In the genomic region with DNA sequence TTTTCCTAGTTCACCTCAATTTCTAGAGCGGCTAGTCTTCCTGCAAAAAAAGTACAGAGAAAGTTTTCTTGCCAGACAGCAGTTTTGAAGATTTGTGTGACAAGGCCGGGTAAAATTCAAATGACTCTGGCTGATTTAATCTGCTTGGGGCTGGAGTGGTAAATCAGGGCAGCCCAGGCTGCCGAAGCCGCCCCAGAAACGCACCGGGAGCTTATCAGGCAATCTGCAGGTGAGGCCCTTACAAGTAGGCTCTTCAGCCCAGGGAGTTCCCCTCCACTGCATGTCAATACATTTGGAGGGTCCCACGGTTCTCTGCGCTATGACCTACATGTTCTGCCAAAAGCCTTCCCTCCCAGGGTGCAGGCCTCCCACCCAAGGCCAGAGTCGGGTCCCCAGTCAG, we compare ENCODE assay signal across 24 mouse cellular contexts. TPM values are rescaled to one million over a fixed set of nuclear protein-coding genes. Genes with fewer than 3 reads are reported as not detected.
"Had no signal": no experiment of that assay in that cellular context is flagged by ENCODE, and none has a peak within 500 bp of the region (broad histone marks: within the 10 kb centered on the region; RNA-seq: fewer than 3 reads in every experiment).

No protein-coding gene starts in this region.

- ATAC-seq: intestine, embryonic 16.5 days; midbrain, embryonic 15.5 days had no signal

- H3K27ac ChIP-seq: kidney, postnatal 0 days; limb, embryonic 12.5 days; limb, embryonic 15.5 days; macrophage; midbrain, embryonic 12.5 days; midbrain, embryonic 15.5 days; neural tube, embryonic 12.5 days; neural tube, embryonic 15.5 days had no signal

- H3K36me3 ChIP-seq: limb, embryonic 12.5 days; limb, embryonic 15.5 days; midbrain, embryonic 12.5 days; midbrain, embryonic 15.5 days; neural tube, embryonic 12.5 days; neural tube, embryonic 15.5 days had no signal

- H3K9ac ChIP-seq: limb, embryonic 12.5 days; limb, embryonic 15.5 days; midbrain, embryonic 12.5 days; midbrain, embryonic 15.5 days; neural tube, embryonic 12.5 days; neural tube, embryonic 15.5 days had no signal

- H3K4me1 ChIP-seq: limb, embryonic 12.5 days; midbrain, embryonic 15.5 days; neural tube, embryonic 12.5 days had no signal

- H3K4me3 ChIP-seq: limb, embryonic 12.5 days; limb, embryonic 15.5 days; midbrain, embryonic 12.5 days; midbrain, embryonic 15.5 days; neural tube, embryonic 12.5 days; neural tube, embryonic 15.5 days had no signal

- H3K4me2 ChIP-seq: limb, embryonic 12.5 days; limb, embryonic 15.5 days; midbrain, embryonic 12.5 days; midbrain, embryonic 15.5 days; neural tube, embryonic 12.5 days; neural tube, embryonic 15.5 days had no signal

- H3K9me3 ChIP-seq: limb, embryonic 12.5 days; limb, embryonic 15.5 days; midbrain, embryonic 12.5 days; midbrain, embryonic 15.5 days; neural tube, embryonic 12.5 days; neural tube, embryonic 15.5 days had no signal

- DNase-seq: kidney, adult 18-20 months; kidney, adult 9 months; kidney, postnatal 36 days; layer of hippocampus, postnatal 36 days; left cerebral cortex, postnatal 4 days; lung, adult 2 months; retina, postnatal 1 day; right cerebral cortex, postnatal 25 days; spleen, adult 18-20 months; thymus, adult 18-20 months; thymus, postnatal 36 days had no signal

RNA-seq across cellular contexts. Expression of gene 3100002H09Rik, which starts 6.9 kb away (rescaled TPM):
- polyA plus RNA-seq: intestine, embryonic 16.5 days; kidney, postnatal 0 days; limb, embryonic 12.5 days; limb, embryonic 15.5 days; lung, adult 2 months; lung, embryonic 16.5 days; stomach, embryonic 16.5 days; testis, adult 2 months; urinary bladder, adult 2 months had no signal
